Mouse (Mus musculus) lung, embryonic 14.5 days (tissue): ENCODE measurements around the gene Trip12. TPM values are rescaled to one million over a fixed set of nuclear protein-coding genes. Genes with fewer than 3 reads are reported as not detected.

ENCODE experiments used
- ATAC-seq: fragments of 200-750 bp; cut with Nextera tagmentation; 2 replicates; pipeline ENCODE4 v1.8.0; 2017; ENCODE audit warnings: mild to moderate bottlenecking, moderate TSS enrichment, moderate library complexity; ENCODE audit not compliant: insufficient read depth
- DNase-seq: peaks from one replicate; pipeline ENCODE4 v3.0.0-alpha.2; 2015
- H3K27ac ChIP-seq: fragments of 300-500 bp; sonication (generic); 2 replicates; pipeline ENCODE4 v1.5.1; 2014; ENCODE audit warnings: low read depth, mild to moderate bottlenecking, moderate library complexity
- H3K27me3 ChIP-seq: fragments of 300-500 bp; sonication (generic); 2 replicates; pipeline ENCODE4 v1.6.1; 2014; ENCODE audit warnings: low read length, control low read depth; ENCODE audit not compliant: insufficient read depth
- H3K36me3 ChIP-seq: fragments of 300-500 bp; sonication (generic); 2 replicates; pipeline ENCODE4 v1.6.1; 2014; ENCODE audit warnings: control low read depth; ENCODE audit not compliant: insufficient read depth
- H3K4me1 ChIP-seq: fragments of 300-500 bp; sonication (generic); 2 replicates; pipeline ENCODE4 v1.6.1; 2014; ENCODE audit warnings: antibody characterized with exemption, control low read depth; ENCODE audit not compliant: insufficient read depth
- H3K4me2 ChIP-seq: fragments of 300-500 bp; sonication (generic); 2 replicates; pipeline ENCODE4 v1.6.1; 2014; ENCODE audit warnings: mild to moderate bottlenecking
- H3K4me3 ChIP-seq: fragments of 300-500 bp; sonication (generic); 2 replicates; pipeline ENCODE4 v1.5.1; 2014; ENCODE audit warnings: low read depth, low read length
- H3K9ac ChIP-seq: fragments of 300-500 bp; sonication (generic); 2 replicates; pipeline ENCODE4 v1.6.1; 2014
- H3K9me3 ChIP-seq: fragments of 300-500 bp; sonication (generic); 2 replicates; pipeline ENCODE4 v1.6.1; 2016; ENCODE audit warnings: low read depth, low read length, control low read depth
- CTCF ChIP-seq: IDR thresholded peaks from 2 replicates; pipeline ENCODE4 v1.5.1; 2016; ENCODE audit warnings: antibody characterized with exemption, low read depth
- WGBS: fragments of 180-500 bp; shearing (Covaris S2); extraction: QIAGEN DNeasy Blood & Tissue Kit; methylation state at CpG from one replicate; pipeline ENCODE4 v1.1.7; 2014; 5-methylcytosine and 5-hydroxymethylcytosine counted together
- microRNA-seq: library from miRNA; unstranded; fragments of <30 nt; microRNA quantifications from one replicate; pipeline ENCODE4, GENCODE M21; 2016; ENCODE audit warnings: borderline number of aligned reads
- polyA plus RNA-seq: library from polyadenylated mRNA; unstranded; fragments of >200 nt; fragmentation: Nextera tagmentation; extraction: Ambion mirVana; gene quantifications from 2 replicates; pipeline ENCODE4 v1.2.1, GENCODE M21; 2014

Trip12 gene
- polyA plus RNA-seq, 1 experiment from 2014 or later, result 75.7 TPM

- Histone ChIP-seq H3K9ac (no peak overlapping the region), H3K4me1 (0 out of 2 replicates have a peak, but pooled peaks cover 3% of the 10 kb centered on the region), H3K4me2 (no peak overlapping the region), H3K27ac (no peak overlapping the region), H3K4me3 (no peak overlapping the region), H3K9me3 (no peaks in the 10 kb centered on the region), H3K27me3 (peaks cover 12% of the 10 kb centered on the region), H3K36me3 (no peaks in the 10 kb centered on the region)
- TF ChIP-seq CTCF, result no peak
- WGBS, result 96% methylated on average over 6 of the region's 6 CpGs
- ATAC-seq, result no peak
- no peak for DNase-seq
Measured at GRCm38 (mm10) chr1:84700254-84700653, 140.1 kb downstream of the Trip12 start.

GRCm38 (mm10) chr1:84697136-84697535 is 143.2 kb downstream of the Trip12 start:
- peak; percentile 50; the same call in 1 of the 2 replicates for TF ChIP-seq CTCF
- Histone ChIP-seq H3K4me1 (0 out of 2 replicates have a peak, but pooled peaks cover 3% of the 10 kb centered on the region), H3K36me3 (no peaks in the 10 kb centered on the region), H3K9ac (no peak overlapping the region), H3K4me3 (no peak overlapping the region), H3K27ac (no peak overlapping the region), H3K27me3 (peaks cover 25% of the 10 kb centered on the region), H3K9me3 (no peaks in the 10 kb centered on the region), H3K4me2 (no peak overlapping the region)
- WGBS, result 3% methylated on average over 2 of the region's 2 CpGs
- peak; percentile 69 for DNase-seq
- no peak for ATAC-seq

- peak; percentile 96 for DNase-seq
- Histone ChIP-seq H3K9ac (peak within 1 kb of the TSS; percentile 9; the same call in 1 of the 2 replicates), H3K27me3 (peaks cover 25% of the 10 kb centered on the region), H3K9me3 (no peaks in the 10 kb centered on the region), H3K27ac (no peak within 1 kb of the TSS), H3K4me1 (0 out of 2 replicates have a peak, but pooled peaks cover 3% of the 10 kb centered on the region), H3K4me3 (peak within 1 kb of the TSS; percentile 41), H3K36me3 (no peaks in the 10 kb centered on the region), H3K4me2 (peak within 1 kb of the TSS; percentile 81)
- under 1% methylated on average over 75 of the region's 75 CpGs for WGBS
- peak; percentile 95 for ATAC-seq
- peak; percentile 49; the same call in 1 of the 2 replicates for TF ChIP-seq CTCF
Measured at GRCm38 (mm10) chr1:84695517-84696411, 144.6 kb downstream of the Trip12 start, which contains the start of gene Dner. Gene Dner (minus strand): TSS chr1:84696221.

GRCm38 (mm10) chr1:84694688-84695474 is 145.4 kb downstream of the Trip12 start:
- H3K4me2 ChIP-seq, result peak overlapping the region; percentile 81
- DNase-seq (peak; percentile 23), ATAC-seq (no peak)
- H3K27ac ChIP-seq, result no peak overlapping the region
- H3K4me1 ChIP-seq, result 0 out of 2 replicates have a peak, but pooled peaks cover 3% of the 10 kb centered on the region
- H3K9ac ChIP-seq, result no peak overlapping the region
- H3K36me3 ChIP-seq, result no peaks in the 10 kb centered on the region
- WGBS, result 12% methylated on average over 26 of the region's 26 CpGs
- no peaks in the 10 kb centered on the region for H3K9me3 ChIP-seq
- no peak for TF ChIP-seq CTCF
- peaks cover 25% of the 10 kb centered on the region for H3K27me3 ChIP-seq
- peak overlapping the region; percentile 41 for H3K4me3 ChIP-seq

DNA sequence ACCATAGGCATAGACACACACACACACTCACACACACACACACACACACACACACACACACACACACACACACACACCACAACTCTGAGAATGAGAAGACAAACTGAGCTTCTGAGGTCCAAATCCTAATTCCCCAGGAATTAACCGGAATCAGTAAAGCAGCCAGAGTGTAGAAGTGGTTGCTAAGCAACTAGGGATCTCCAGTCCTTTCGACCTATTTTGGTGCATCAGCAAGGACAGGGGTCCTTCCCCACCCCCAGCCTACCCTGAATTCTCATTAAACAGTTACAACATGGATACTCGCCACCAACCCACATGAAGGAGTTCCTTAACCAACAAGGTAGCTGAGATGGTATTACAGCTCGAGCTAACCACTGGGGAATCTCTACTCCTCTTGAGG is 162.4 kb downstream of the Trip12 start:
- Histone ChIP-seq H3K9ac (no peak overlapping the region), H3K4me2 (no peak overlapping the region), H3K4me1 (no peaks in the 10 kb centered on the region), H3K27ac (no peak overlapping the region), H3K27me3 (no peaks in the 10 kb centered on the region), H3K36me3 (no peaks in the 10 kb centered on the region), H3K4me3 (no peak overlapping the region), H3K9me3 (no peaks in the 10 kb centered on the region)
- 62% methylated on average over 4 of the region's 4 CpGs for WGBS
- no peak for ATAC-seq
- TF ChIP-seq CTCF, result no peak
- no peak for DNase-seq

Small RNAs within 50 kb of the gene (microRNA-seq; reads per million reads assigned to microRNA genes)
- gene Mir5126, result 1.7 reads per million

Other genes starting within 250 kb of the Trip12 start
- 0.89 and 1.1 TPM in 2 replicates for gene Dner, start 144.3 kb downstream of the Trip12 start, polyA plus RNA-seq
- gene Fbxo36, start 675 bp downstream of the Trip12 start, polyA plus RNA-seq, result 9.4 and 11.3 TPM in 2 replicates
- not detected in 2 replicates for gene Slc16a14, start 94.6 kb upstream of the Trip12 start, polyA plus RNA-seq